21 mouse cellular contexts compared by ENCODE assay signal in the genomic region with DNA sequence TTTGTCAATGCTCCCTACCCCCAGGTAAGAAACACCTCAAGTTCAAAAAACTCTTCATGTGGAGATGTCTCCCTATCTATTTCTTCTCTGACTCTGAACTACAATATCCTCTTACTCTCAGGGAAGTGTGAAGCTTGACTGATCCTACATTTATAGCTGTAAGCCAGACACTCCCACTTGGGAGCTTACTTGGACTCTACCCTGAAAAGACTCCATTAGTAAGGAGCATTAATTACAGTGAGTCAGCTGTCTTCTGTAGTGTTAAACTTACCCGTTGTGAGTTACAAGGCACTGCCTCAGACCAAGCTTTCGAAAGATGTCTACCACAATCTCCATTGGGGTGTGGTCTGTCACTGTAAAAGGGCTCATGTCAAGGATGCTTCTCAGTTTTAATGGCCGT.
"Had no signal": no experiment of that assay in that cellular context is flagged by ENCODE, and none has a peak within 500 bp of the region (broad histone marks: within the 10 kb centered on the region; RNA-seq: fewer than 3 reads in every experiment).

No protein-coding gene starts in this region.

- H3K9me3 ChIP-seq: limb, embryonic 12.5 days; limb, embryonic 15.5 days; midbrain, embryonic 12.5 days; midbrain, embryonic 15.5 days; neural tube, embryonic 12.5 days; neural tube, embryonic 15.5 days; stomach, embryonic 15.5 days had no signal

- H3K4me2 ChIP-seq: limb, embryonic 12.5 days; limb, embryonic 15.5 days; liver, embryonic 11.5 days; lung, embryonic 14.5 days; midbrain, embryonic 12.5 days; midbrain, embryonic 15.5 days; neural tube, embryonic 12.5 days; neural tube, embryonic 15.5 days; stomach, embryonic 15.5 days had no signal

- H3K4me1 ChIP-seq: limb, embryonic 12.5 days; limb, embryonic 15.5 days; midbrain, embryonic 12.5 days; midbrain, embryonic 15.5 days; neural tube, embryonic 12.5 days; neural tube, embryonic 15.5 days; stomach, embryonic 15.5 days had no signal

- DNase-seq: kidney, postnatal 14 days; kidney, postnatal 4 days; layer of hippocampus, postnatal 36 days; liver, postnatal 0 days; lung, embryonic 14.5 days; right cerebral cortex, adult 18-20 months; right cerebral cortex, postnatal 14 days; right cerebral cortex, postnatal 4 days; thymus, postnatal 25 days had no signal

- H3K9ac ChIP-seq: limb, embryonic 12.5 days; limb, embryonic 15.5 days; liver, embryonic 14.5 days; liver, postnatal 0 days; lung, embryonic 14.5 days; midbrain, embryonic 12.5 days; midbrain, embryonic 15.5 days; neural tube, embryonic 12.5 days; neural tube, embryonic 15.5 days; stomach, embryonic 15.5 days had no signal

- H3K27me3 ChIP-seq: limb, embryonic 12.5 days; limb, embryonic 15.5 days; midbrain, embryonic 12.5 days; midbrain, embryonic 15.5 days; neural tube, embryonic 12.5 days; neural tube, embryonic 15.5 days; stomach, embryonic 15.5 days had no signal

- H3K4me3 ChIP-seq: left cerebral cortex, adult 2 months; limb, embryonic 12.5 days; limb, embryonic 15.5 days; midbrain, embryonic 12.5 days; midbrain, embryonic 15.5 days; neural tube, embryonic 12.5 days; neural tube, embryonic 15.5 days; stomach, embryonic 15.5 days had no signal

- ATAC-seq: liver, postnatal 0 days; lung, postnatal 0 days; midbrain, embryonic 15.5 days had no signal

- H3K27ac ChIP-seq: left cerebral cortex, adult 2 months; limb, embryonic 12.5 days; limb, embryonic 15.5 days; liver, embryonic 14.5 days; macrophage; midbrain, embryonic 12.5 days; midbrain, embryonic 15.5 days; neural tube, embryonic 12.5 days; neural tube, embryonic 15.5 days; stomach, embryonic 15.5 days had no signal
